Mouse (Mus musculus): ENCODE measurements around the gene Efcc1. TPM values are rescaled to one million over a fixed set of nuclear protein-coding genes. Genes with fewer than 3 reads are reported as not detected.
A peak's percentile ranks its signal among the peaks of the same experiment; 100 is the strongest.

Gene Efcc1
- 0.05 TPM for polyA plus RNA-seq (2012; fragmentation: generic; extraction: Trizol)
- long read RNA-seq, experiment 1 = 0 reads
- long read RNA-seq, experiment 2, partial matches to known transcripts = 0 of 6 reads
- long read RNA-seq, experiment 2, other reads (novel, unspliced or antisense) = 0 of 6 reads

GRCm38 (mm10) chr6:87730591-87731462 lies at the start of gene Efcc1:
Efcc1 (plus strand) TSS chr6:87730869.
- peaks cover 47% of the 10 kb centered on the region for H3K27me3 ChIP-seq (ENCODE audit: control insufficient read depth, insufficient read depth, insufficient read length)

GRCm38 (mm10) chr6:87695947-87696346 lies 34.7 kb upstream of the Efcc1 start:
- TF ChIP-seq USF1 (IDR thresholded peaks at IDR 0.05; ENCODE audit: low read depth) (no peak), CTCF (IDR thresholded peaks at IDR 0.05; ENCODE audit: control insufficient read depth, insufficient read depth, insufficient read length) (no peak), MYOD1 (IDR thresholded peaks at IDR 0.05; ENCODE audit: control insufficient read depth, insufficient read length, low read depth) (no peak), MYOG (IDR thresholded peaks at IDR 0.05; ENCODE audit: control insufficient read depth, extremely low read depth, insufficient read length) (no peak), CEBPB (IDR thresholded peaks at IDR 0.05; ENCODE audit: low read depth) (no peak), MAX (IDR thresholded peaks at IDR 0.05) (no peak), FOSL1 (IDR thresholded peaks at IDR 0.05; ENCODE audit: insufficient read depth, low read length, poor library complexity, severe bottlenecking) (no peak)
- Histone ChIP-seq H3K79me3 (ENCODE audit: low read depth) (no peaks in the 10 kb centered on the region), H3K36me3 (ENCODE audit: control insufficient read depth, insufficient read depth) (no peaks in the 10 kb centered on the region), H3K79me2 (ENCODE audit: control insufficient read depth, insufficient read depth) (no peaks in the 10 kb centered on the region), H3K27me3 (ENCODE audit: control insufficient read depth, insufficient read depth, insufficient read length) (peaks cover 27% of the 10 kb centered on the region), H3K4me3 (ENCODE audit: insufficient read depth, poor library complexity, severe bottlenecking) (no peak overlapping the region), H3ac (ENCODE audit: control insufficient read depth, insufficient read length, low read depth) (no peak overlapping the region)

More at GRCm38 (mm10) chr6:87730591-87731462, at the start of gene Efcc1:
- Histone ChIP-seq H3ac (ENCODE audit: control insufficient read depth, insufficient read length, low read depth) (peak within 1 kb of the TSS; percentile 42), H3K4me3 (ENCODE audit: insufficient read depth, poor library complexity, severe bottlenecking) (no peak within 1 kb of the TSS), H3K36me3 (ENCODE audit: control insufficient read depth, insufficient read depth) (no peaks in the 10 kb centered on the region), H3K79me3 (ENCODE audit: low read depth) (no peaks in the 10 kb centered on the region), H3K79me2 (ENCODE audit: control insufficient read depth, insufficient read depth) (no peaks in the 10 kb centered on the region)
- TF ChIP-seq MAX (IDR thresholded peaks at IDR 0.05) (no peak), MYOD1 (IDR thresholded peaks at IDR 0.05; ENCODE audit: control insufficient read depth, insufficient read length, low read depth) (no peak), CTCF (IDR thresholded peaks at IDR 0.05; ENCODE audit: control insufficient read depth, insufficient read depth, insufficient read length) (no peak), FOSL1 (IDR thresholded peaks at IDR 0.05; ENCODE audit: insufficient read depth, low read length, poor library complexity, severe bottlenecking) (no peak), USF1 (IDR thresholded peaks at IDR 0.05; ENCODE audit: low read depth) (no peak), MYOG (IDR thresholded peaks at IDR 0.05; ENCODE audit: control insufficient read depth, extremely low read depth, insufficient read length) (no peak), CEBPB (IDR thresholded peaks at IDR 0.05; ENCODE audit: low read depth) (no peak)

- H3K27me3 ChIP-seq (ENCODE audit: control insufficient read depth, insufficient read depth, insufficient read length) = peaks cover 27% of the 10 kb centered on the region
- H3ac ChIP-seq (ENCODE audit: control insufficient read depth, insufficient read length, low read depth) = no peak overlapping the region
- no peaks in the 10 kb centered on the region for H3K36me3 ChIP-seq (ENCODE audit: control insufficient read depth, insufficient read depth)
- H3K4me3 ChIP-seq (ENCODE audit: insufficient read depth, poor library complexity, severe bottlenecking) = no peak overlapping the region
- no peak for TF ChIP-seq FOSL1 (IDR thresholded peaks at IDR 0.05; ENCODE audit: insufficient read depth, low read length, poor library complexity, severe bottlenecking)
- no peak for TF ChIP-seq MYOG (IDR thresholded peaks at IDR 0.05; ENCODE audit: control insufficient read depth, extremely low read depth, insufficient read length)
- no peak for TF ChIP-seq MAX (IDR thresholded peaks at IDR 0.05)
- no peak for TF ChIP-seq CEBPB (IDR thresholded peaks at IDR 0.05; ENCODE audit: low read depth)
- no peak for TF ChIP-seq MYOD1 (IDR thresholded peaks at IDR 0.05; ENCODE audit: control insufficient read depth, insufficient read length, low read depth)
- no peak for TF ChIP-seq CTCF (IDR thresholded peaks at IDR 0.05; ENCODE audit: control insufficient read depth, insufficient read depth, insufficient read length)
- TF ChIP-seq USF1 (IDR thresholded peaks at IDR 0.05; ENCODE audit: low read depth) = no peak
- no peaks in the 10 kb centered on the region for H3K79me3 ChIP-seq (ENCODE audit: low read depth)
- no peaks in the 10 kb centered on the region for H3K79me2 ChIP-seq (ENCODE audit: control insufficient read depth, insufficient read depth)
These were observed 34.1 kb upstream of the Efcc1 start for GRCm38 (mm10) chr6:87696544-87696943.

- H3ac ChIP-seq (ENCODE audit: control insufficient read depth, insufficient read length, low read depth) = no peak overlapping the region
- no peaks in the 10 kb centered on the region for H3K27me3 ChIP-seq (ENCODE audit: control insufficient read depth, insufficient read depth, insufficient read length)
- no peak overlapping the region for H3K4me3 ChIP-seq (ENCODE audit: insufficient read depth, poor library complexity, severe bottlenecking)
- no peaks in the 10 kb centered on the region for H3K36me3 ChIP-seq (ENCODE audit: control insufficient read depth, insufficient read depth)
- H3K79me2 ChIP-seq (ENCODE audit: control insufficient read depth, insufficient read depth) = no peaks in the 10 kb centered on the region
- TF ChIP-seq MYOD1 (IDR thresholded peaks at IDR 0.05; ENCODE audit: control insufficient read depth, insufficient read length, low read depth) (no peak), MYOG (IDR thresholded peaks at IDR 0.05; ENCODE audit: control insufficient read depth, extremely low read depth, insufficient read length) (no peak), CTCF (IDR thresholded peaks at IDR 0.05; ENCODE audit: control insufficient read depth, insufficient read depth, insufficient read length) (no peak), FOSL1 (IDR thresholded peaks at IDR 0.05; ENCODE audit: insufficient read depth, low read length, poor library complexity, severe bottlenecking) (no peak), USF1 (IDR thresholded peaks at IDR 0.05; ENCODE audit: low read depth) (no peak), MAX (IDR thresholded peaks at IDR 0.05) (no peak), CEBPB (IDR thresholded peaks at IDR 0.05; ENCODE audit: low read depth) (no peak)
- no peaks in the 10 kb centered on the region for H3K79me3 ChIP-seq (ENCODE audit: low read depth)
These were observed 24.4 kb upstream of the Efcc1 start for GRCm38 (mm10) chr6:87706246-87706645.

- H3K79me2 ChIP-seq (ENCODE audit: control insufficient read depth, insufficient read depth) = no peaks in the 10 kb centered on the region
- no peaks in the 10 kb centered on the region for H3K36me3 ChIP-seq (ENCODE audit: control insufficient read depth, insufficient read depth)
- no peaks in the 10 kb centered on the region for H3K79me3 ChIP-seq (ENCODE audit: low read depth)
- H3K27me3 ChIP-seq (ENCODE audit: control insufficient read depth, insufficient read depth, insufficient read length) = no peaks in the 10 kb centered on the region
- H3K4me3 ChIP-seq (ENCODE audit: insufficient read depth, poor library complexity, severe bottlenecking) = no peak overlapping the region
- H3ac ChIP-seq (ENCODE audit: control insufficient read depth, insufficient read length, low read depth) = no peak overlapping the region
- TF ChIP-seq CEBPB (IDR thresholded peaks at IDR 0.05; ENCODE audit: low read depth) (peak; percentile 59), MAX (IDR thresholded peaks at IDR 0.05) (no peak), FOSL1 (IDR thresholded peaks at IDR 0.05; ENCODE audit: insufficient read depth, low read length, poor library complexity, severe bottlenecking) (peak; percentile 56)
These were observed 18.4 kb upstream of the Efcc1 start for GRCm38 (mm10) chr6:87712311-87712710.
